Mouse (Mus musculus) forebrain, embryonic 13.5 days (tissue): ENCODE data around the gene Spata7. TPM values are rescaled to one million over a fixed set of nuclear protein-coding genes. Genes with fewer than 3 reads are reported as not detected.
"Not testable (repeated sequence)": the region's sequence is repeated elsewhere in the genome, so short reads cannot be mapped to it uniquely, and the experiment has no call there.

ENCODE experiments used
- ATAC-seq: fragments of 200-750 bp; cut with Nextera tagmentation; 2 replicates; pipeline ENCODE4 v1.8.0; 2017
- H3K27ac ChIP-seq: fragments of 300-500 bp; sonication (generic); 2 replicates; pipeline ENCODE4 v1.5.1; 2015; ENCODE audit warnings: inconsistent platforms, mild to moderate bottlenecking, moderate library complexity
- H3K27me3 ChIP-seq: fragments of 300-500 bp; sonication (generic); 2 replicates; pipeline ENCODE4 v1.6.1; 2015; ENCODE audit warnings: mild to moderate bottlenecking, inconsistent platforms
- H3K36me3 ChIP-seq: fragments of 300-500 bp; sonication (generic); 2 replicates; pipeline ENCODE4 v1.6.1; 2015; ENCODE audit warnings: mild to moderate bottlenecking, inconsistent platforms; ENCODE audit not compliant: poor library complexity, severe bottlenecking
- H3K4me1 ChIP-seq: fragments of 300-500 bp; sonication (generic); 2 replicates; pipeline ENCODE4 v1.6.1; 2015; ENCODE audit warnings: inconsistent platforms
- H3K4me2 ChIP-seq: fragments of 300-500 bp; sonication (generic); 2 replicates; pipeline ENCODE4 v1.6.1; 2015; ENCODE audit warnings: inconsistent platforms, mild to moderate bottlenecking, moderate library complexity
- H3K4me3 ChIP-seq: fragments of 300-500 bp; sonication (generic); 2 replicates; pipeline ENCODE4 v1.5.1; 2015; ENCODE audit warnings: mild to moderate bottlenecking, inconsistent platforms
- H3K9ac ChIP-seq: fragments of 300-500 bp; sonication (generic); 2 replicates; pipeline ENCODE4 v1.6.1; 2015; ENCODE audit warnings: mild to moderate bottlenecking, inconsistent platforms
- H3K9me3 ChIP-seq: fragments of 300-500 bp; sonication (generic); replicated peaks from 2 replicates; pipeline ENCODE4 v1.6.1; 2016; ENCODE audit warnings: inconsistent platforms
- WGBS: fragments of 180-500 bp; shearing (Covaris S2); methylation state at CpG from one replicate; pipeline ENCODE4 v1.1.7; 2015; 5-methylcytosine and 5-hydroxymethylcytosine counted together
- polyA plus RNA-seq: library from polyadenylated mRNA; unstranded; fragments of >200 nt; fragmentation: Nextera tagmentation; extraction: Ambion mirVana; gene quantifications from 2 replicates; pipeline ENCODE4 v1.2.1, GENCODE M21; 2015

Spata7 gene
- polyA plus RNA-seq, 1 experiment from 2014 or later: 24.9 TPM

- Histone ChIP-seq H3K36me3 (no peaks in the 10 kb centered on the region), H3K9me3 (no peaks in the 10 kb centered on the region), H3K9ac (no peak overlapping the region), H3K4me3 (no peak overlapping the region), H3K4me2 (no peak overlapping the region), H3K4me1 (peaks cover 11% of the 10 kb centered on the region; the same call in 1 of the 2 replicates), H3K27ac (no peak overlapping the region), H3K27me3 (no peaks in the 10 kb centered on the region)
- WGBS: 61% methylated on average over 2 of the region's 2 CpGs
- ATAC-seq: no peak
These were observed 8.5 kb upstream of the Spata7 start for GRCm38 (mm10) chr12:98619496-98619895.

GRCm38 (mm10) chr12:98620922-98621321 is 7.0 kb upstream of the Spata7 start:
- peak; percentile 57 for ATAC-seq
- 35% methylated on average over 6 of the region's 6 CpGs for WGBS
- not testable (repeated sequence) for H3K9ac ChIP-seq, H3K4me2 ChIP-seq, H3K36me3 ChIP-seq, H3K27ac ChIP-seq, H3K4me1 ChIP-seq, H3K27me3 ChIP-seq, H3K9me3 ChIP-seq, H3K4me3 ChIP-seq

GRCm38 (mm10) chr12:98623266-98623665 is 4.7 kb upstream of the Spata7 start:
- H3K27ac ChIP-seq, H3K9ac ChIP-seq, H3K4me1 ChIP-seq, H3K36me3 ChIP-seq, H3K4me3 ChIP-seq, H3K27me3 ChIP-seq, H3K4me2 ChIP-seq, H3K9me3 ChIP-seq, ATAC-seq: not testable (repeated sequence)
- 90% methylated on average over 10 of the region's 10 CpGs for WGBS

GRCm38 (mm10) chr12:98628260-98628970 is 458 bp downstream of the Spata7 start:
- peaks cover 7% of the 10 kb centered on the region; the same call in 1 of the 2 replicates for H3K36me3 ChIP-seq
- no peaks in the 10 kb centered on the region for H3K27me3 ChIP-seq
- peak overlapping the region; percentile 79 for H3K9ac ChIP-seq
- 1% methylated on average over 16 of the region's 16 CpGs for WGBS
- ATAC-seq: peak; percentile 90
- H3K4me1 ChIP-seq: peaks cover 10% of the 10 kb centered on the region
- peak overlapping the region; percentile 69 for H3K4me2 ChIP-seq
- peak overlapping the region; percentile 33 for H3K27ac ChIP-seq
- peaks cover 6% of the 10 kb centered on the region; the same call in 1 of the 2 replicates for H3K9me3 ChIP-seq
- peak overlapping the region; percentile 80 for H3K4me3 ChIP-seq

- no peaks in the 10 kb centered on the region for H3K27me3 ChIP-seq
- peaks cover 15% of the 10 kb centered on the region for H3K36me3 ChIP-seq
- H3K4me2 ChIP-seq: no peak overlapping the region
- H3K27ac ChIP-seq: no peak overlapping the region
- no peaks in the 10 kb centered on the region for H3K9me3 ChIP-seq
- no peak overlapping the region for H3K9ac ChIP-seq
- no peak for ATAC-seq
- no peak overlapping the region for H3K4me3 ChIP-seq
- no peaks in the 10 kb centered on the region for H3K4me1 ChIP-seq
These were observed 16.9 kb downstream of the Spata7 start for GRCm38 (mm10) chr12:98644852-98645251.

GRCm38 (mm10) chr12:98656873-98657272 is 28.9 kb downstream of the Spata7 start:
- no peaks in the 10 kb centered on the region for H3K27me3 ChIP-seq
- H3K27ac ChIP-seq: no peak overlapping the region
- peaks cover 28% of the 10 kb centered on the region for H3K36me3 ChIP-seq
- 78% methylated on average over 2 of the region's 2 CpGs for WGBS
- no peak overlapping the region for H3K9ac ChIP-seq
- H3K4me1 ChIP-seq: no peaks in the 10 kb centered on the region
- no peak overlapping the region for H3K4me3 ChIP-seq
- no peak for ATAC-seq
- H3K9me3 ChIP-seq: no peaks in the 10 kb centered on the region
- no peak overlapping the region for H3K4me2 ChIP-seq

- 94% methylated on average over 7 of the region's 7 CpGs for WGBS
- Histone ChIP-seq H3K9ac (no peak overlapping the region), H3K4me3 (no peak overlapping the region), H3K4me1 (no peaks in the 10 kb centered on the region), H3K27me3 (no peaks in the 10 kb centered on the region), H3K4me2 (no peak overlapping the region), H3K36me3 (peaks cover 40% of the 10 kb centered on the region), H3K27ac (no peak overlapping the region), H3K9me3 (no peaks in the 10 kb centered on the region)
- no peak for ATAC-seq
These were observed 34.7 kb downstream of the Spata7 start for GRCm38 (mm10) chr12:98662617-98663016.

GRCm38 (mm10) chr12:98668132-98668814 is 40.3 kb downstream of the Spata7 start:
- Histone ChIP-seq H3K27me3 (no peaks in the 10 kb centered on the region), H3K4me1 (no peaks in the 10 kb centered on the region; the same call in 1 of the 2 replicates), H3K36me3 (peaks cover 31% of the 10 kb centered on the region), H3K4me3 (no peak overlapping the region), H3K4me2 (no peak overlapping the region), H3K9me3 (no peaks in the 10 kb centered on the region), H3K27ac (peak overlapping the region; percentile 32; the same call in 1 of the 2 replicates), H3K9ac (no peak overlapping the region)
- ATAC-seq: peak; percentile 48; the same call in 1 of the 2 replicates
- 74% methylated on average over 10 of the region's 10 CpGs for WGBS

GRCm38 (mm10) chr12:98669086-98669485 is 41.1 kb downstream of the Spata7 start:
- Histone ChIP-seq H3K27me3 (no peaks in the 10 kb centered on the region), H3K9me3 (no peaks in the 10 kb centered on the region), H3K36me3 (peaks cover 36% of the 10 kb centered on the region), H3K9ac (no peak overlapping the region), H3K4me3 (no peak overlapping the region), H3K27ac (no peak overlapping the region), H3K4me1 (no peaks in the 10 kb centered on the region; the same call in 1 of the 2 replicates), H3K4me2 (no peak overlapping the region)
- WGBS: 95% methylated on average over 10 of the region's 10 CpGs
- no peak for ATAC-seq

GRCm38 (mm10) chr12:98669864-98670263 is 41.9 kb downstream of the Spata7 start:
- Histone ChIP-seq H3K27me3 (no peaks in the 10 kb centered on the region), H3K4me3 (no peak overlapping the region), H3K27ac (no peak overlapping the region), H3K9me3 (no peaks in the 10 kb centered on the region), H3K9ac (no peak overlapping the region), H3K4me2 (no peak overlapping the region), H3K4me1 (no peaks in the 10 kb centered on the region; the same call in 1 of the 2 replicates), H3K36me3 (peaks cover 34% of the 10 kb centered on the region)
- 87% methylated on average over 5 of the region's 5 CpGs for WGBS
- no peak for ATAC-seq

- ATAC-seq: no peak
- WGBS: 96% methylated on average over 4 of the region's 4 CpGs
These were observed 42.5 kb downstream of the Spata7 start for GRCm38 (mm10) chr12:98670429-98670828.

GRCm38 (mm10) chr12:98673879-98674278 is 45.9 kb downstream of the Spata7 start:
- H3K4me2 ChIP-seq: no peak overlapping the region
- H3K4me1 ChIP-seq: no peaks in the 10 kb centered on the region
- no peak overlapping the region for H3K27ac ChIP-seq
- H3K9me3 ChIP-seq: no peaks in the 10 kb centered on the region
- H3K9ac ChIP-seq: no peak overlapping the region
- no peaks in the 10 kb centered on the region for H3K27me3 ChIP-seq
- 0 out of 2 replicates have a peak, but pooled peaks have one; percentile 3 for ATAC-seq
- no peak overlapping the region for H3K4me3 ChIP-seq
- WGBS: 63% methylated on average over 6 of the region's 6 CpGs
- H3K36me3 ChIP-seq: peaks cover 42% of the 10 kb centered on the region

More at GRCm38 (mm10) chr12:98670429-98670828, 42.5 kb downstream of the Spata7 start:
- Histone ChIP-seq H3K36me3 (peaks cover 30% of the 10 kb centered on the region), H3K4me1 (no peaks in the 10 kb centered on the region; the same call in 1 of the 2 replicates), H3K4me3 (no peak overlapping the region), H3K9me3 (no peaks in the 10 kb centered on the region), H3K4me2 (no peak overlapping the region), H3K9ac (no peak overlapping the region), H3K27me3 (no peaks in the 10 kb centered on the region), H3K27ac (no peak overlapping the region)
